Mouse (Mus musculus) CD4-positive naive resting alpha-beta T cell, adult 76 days (primary cell): ENCODE measurements around the gene Smarcd2. TPM values are rescaled to one million over a fixed set of nuclear protein-coding genes. Genes with fewer than 3 reads are reported as not detected.

Experiments
- total RNA-seq: library from RNA; stranded (reverse); gene quantifications from one replicate; pipeline ENCODE4 v1.2.4, GENCODE M21; 2023

Gene Smarcd2
- total RNA-seq = 96.8 TPM

DNA sequence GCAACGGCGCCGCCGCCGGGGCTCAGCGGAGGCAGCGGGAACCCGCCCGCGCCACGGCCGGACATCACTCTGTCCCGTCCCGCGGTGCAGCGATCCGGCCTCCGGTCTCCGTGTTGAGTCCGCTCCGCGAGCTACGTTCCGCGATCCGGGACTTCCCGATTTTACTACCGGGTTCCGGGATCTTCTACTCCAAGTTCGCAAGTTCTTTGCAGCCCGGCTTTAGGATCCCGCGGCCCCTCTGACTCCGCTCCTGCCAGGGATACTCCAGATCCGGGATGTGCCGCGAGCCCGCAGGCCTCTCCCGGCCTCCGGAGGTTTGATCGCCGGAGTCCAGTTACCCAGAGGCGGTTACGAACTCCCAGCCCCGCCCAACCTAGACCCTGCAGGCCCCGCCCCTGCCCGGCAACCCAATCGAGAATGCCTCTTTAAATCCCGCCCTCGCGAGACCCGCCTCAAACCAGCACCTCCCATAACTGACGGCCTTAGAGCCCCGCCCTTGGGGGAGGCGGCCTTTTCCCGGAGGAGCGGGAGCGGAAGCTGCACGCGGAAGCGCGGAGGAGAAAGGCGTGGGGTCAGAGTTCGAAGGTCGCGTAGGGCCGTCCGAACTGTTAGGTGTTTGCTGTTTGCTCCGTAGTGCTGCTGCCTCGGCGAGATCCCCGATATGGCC lies at the start of gene Smarcd2:
Gene Smarcd2, minus strand, starts transcription at position 329 of the 667 bp plus-strand sequence.

DNA sequence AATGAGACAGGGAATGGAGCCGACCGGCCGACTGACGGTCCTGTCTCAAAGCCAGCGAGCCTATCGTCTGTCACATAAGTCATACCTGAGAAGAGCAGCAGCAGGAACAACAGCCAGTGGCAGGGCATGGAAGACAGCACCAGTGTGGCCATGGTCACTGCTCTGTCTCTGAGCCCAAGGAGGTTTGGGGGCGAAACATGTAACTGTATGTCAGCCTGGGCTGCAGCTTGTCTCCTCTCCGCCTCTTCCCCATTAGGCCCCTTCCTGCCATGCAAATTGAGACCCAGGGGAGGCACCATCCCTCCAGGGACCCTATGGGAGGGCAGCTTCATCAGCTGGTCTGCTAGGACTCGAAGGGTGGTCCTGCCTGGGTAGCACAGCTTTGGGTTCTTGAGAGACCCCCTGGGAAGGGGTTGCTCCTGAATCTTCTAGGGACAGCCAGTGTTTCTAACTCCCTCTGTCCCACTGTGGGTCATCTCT lies 41.6 kb upstream of the Smarcd2 start, which contains the start of gene Cd79b:
Gene Cd79b, minus strand, starts transcription at position 430 of the 480 bp plus-strand sequence.

DNA sequence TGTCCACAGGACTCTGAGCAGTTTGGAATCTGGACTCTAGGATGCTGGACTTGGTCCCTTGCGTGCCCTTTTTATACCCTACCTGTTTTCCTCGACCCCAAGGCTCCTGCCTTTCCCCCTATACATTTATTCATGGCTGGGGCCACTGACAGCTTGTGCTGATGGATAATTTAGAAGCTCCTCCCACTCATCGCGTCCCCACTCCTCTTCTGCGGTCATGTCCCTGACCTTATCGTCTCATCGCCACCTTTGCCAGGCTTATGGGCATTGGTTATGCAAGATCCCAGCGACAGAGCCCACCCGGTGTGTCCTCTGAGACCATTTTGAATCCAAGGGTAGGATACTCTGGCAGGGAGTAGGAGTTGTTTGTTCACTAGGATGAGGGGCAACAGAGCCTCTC lies 29.0 kb upstream of the Smarcd2 start, which contains the start of gene Gh:
Gene Gh, minus strand, starts transcription at position 101 of the 400 bp plus-strand sequence.

DNA sequence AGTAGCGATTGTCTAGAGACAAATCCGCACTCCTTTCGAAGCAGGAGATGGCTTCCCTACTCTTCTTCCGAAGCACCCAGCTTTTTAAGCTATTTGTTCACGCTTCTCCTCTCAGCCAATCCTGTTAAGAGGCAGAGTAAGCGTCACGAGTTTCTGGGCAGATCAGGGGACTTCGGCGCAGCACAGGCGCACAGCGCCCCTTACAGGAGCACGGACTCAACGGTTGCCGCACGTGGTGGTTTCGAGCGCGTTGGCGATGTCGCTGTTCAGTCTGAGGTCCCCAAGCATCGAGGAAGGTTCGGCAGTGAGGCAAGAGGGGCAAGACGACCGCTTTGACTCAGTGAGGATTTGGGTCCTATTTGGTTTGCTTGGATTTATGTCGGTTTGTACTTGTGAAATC lies 3.7 kb upstream of the Smarcd2 start, which contains the start of gene Tcam1:
Gene Tcam1, plus strand, starts transcription at position 219 of the 400 bp plus-strand sequence.

DNA sequence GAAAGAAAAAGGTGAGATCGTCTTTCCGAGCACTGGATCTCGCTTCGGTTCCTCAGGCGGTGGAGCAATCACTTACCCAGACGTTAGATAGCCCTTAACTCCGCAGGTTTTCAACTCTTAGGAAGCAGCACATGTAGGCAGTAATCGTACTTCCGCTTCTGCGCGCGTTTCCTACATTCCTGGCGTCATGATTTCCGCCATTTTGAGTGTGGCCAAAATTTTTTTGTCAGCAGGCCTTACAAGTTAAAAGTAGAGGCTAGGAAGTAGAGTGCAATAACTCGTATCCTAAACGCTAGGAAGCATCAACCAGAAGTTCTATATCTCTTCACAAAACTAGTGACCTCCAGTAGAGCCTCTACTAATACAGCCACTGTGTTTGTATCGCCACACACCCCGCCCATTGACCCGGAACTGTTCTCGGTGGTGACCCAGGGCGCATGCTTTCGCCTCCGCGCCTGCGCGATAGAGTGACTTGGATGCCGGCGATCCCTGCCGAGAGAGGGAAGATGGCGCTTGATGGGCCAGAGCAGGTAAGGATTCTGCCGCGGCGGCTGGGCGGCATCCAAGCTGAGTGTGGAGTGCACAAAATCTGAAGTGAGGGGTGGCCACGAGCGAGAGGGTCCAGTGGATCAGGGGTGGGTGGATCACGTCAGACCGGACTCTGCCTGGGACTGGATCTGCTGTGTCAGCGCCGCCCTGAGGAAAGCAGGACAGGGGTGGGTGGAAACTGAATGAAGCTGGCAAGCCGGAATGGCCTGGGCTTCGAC lies 16.9 kb downstream of the Smarcd2 start, which contains the start of the genes Ftsj3 and Psmc5:
Gene Ftsj3, minus strand, starts transcription at position 395 of the 767 bp plus-strand sequence.
Gene Psmc5, plus strand, starts transcription at position 470 of the 767 bp plus-strand sequence.

DNA sequence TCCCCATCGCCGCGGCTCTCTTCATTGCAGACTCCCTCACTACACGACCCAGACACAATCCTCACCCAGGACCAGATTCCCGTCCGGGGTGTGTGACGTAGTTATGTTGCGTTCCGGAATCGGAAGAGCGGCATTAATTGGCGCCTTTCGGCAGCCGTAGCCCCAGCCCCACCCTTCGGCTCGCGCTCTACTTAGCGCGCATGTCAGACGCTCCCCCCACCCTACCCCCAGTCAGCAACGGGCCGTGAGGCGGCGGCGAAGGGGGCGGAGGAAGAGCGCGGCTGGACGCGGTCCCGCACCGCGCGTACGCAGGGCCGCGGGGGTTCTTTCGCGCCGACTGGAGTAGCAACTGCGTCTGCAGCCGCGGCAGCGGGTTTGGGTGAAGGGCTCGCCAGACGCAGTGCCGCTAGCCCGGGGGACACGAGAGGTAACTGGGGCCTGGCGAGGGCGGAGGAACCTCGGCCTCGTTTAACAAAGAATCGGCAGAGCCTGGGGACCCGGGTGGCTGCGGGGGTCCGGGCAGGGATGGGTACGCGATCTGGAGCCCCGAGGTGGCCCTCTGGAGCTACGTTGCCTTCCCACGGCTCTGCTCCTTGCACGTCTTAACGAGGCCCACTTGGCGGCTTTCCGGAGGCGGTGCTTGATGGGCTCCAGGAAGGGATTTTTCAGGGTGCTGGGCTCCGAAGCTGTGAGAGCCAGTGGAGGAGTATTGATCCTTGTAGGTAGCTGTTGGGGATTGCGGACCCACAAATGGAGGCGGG lies 55.9 kb downstream of the Smarcd2 start, which contains the start of gene Ddx42:
Gene Ddx42, plus strand, starts transcription at position 197 of the 761 bp plus-strand sequence.

GRCm38 (mm10) chr11:106215927-106216729 lies 56.6 kb downstream of the Smarcd2 start, which contains the start of gene Ccdc47:
Ccdc47 (minus strand) TSS chr11:106216344.

Other genes with a start within 250 kb of the Smarcd2 start
- gene Dcaf7, start 236.1 kb downstream of the Smarcd2 start, total RNA-seq = 62.4 TPM
- gene Taco1, start 206.9 kb downstream of the Smarcd2 start, total RNA-seq = 6.7 TPM
- gene Map3k3, start 188.4 kb downstream of the Smarcd2 start, total RNA-seq = 162 TPM
- gene Gm10840, start 112.1 kb downstream of the Smarcd2 start, total RNA-seq = 10.1 TPM
- 704 TPM for gene Limd2, start 112.1 kb downstream of the Smarcd2 start, total RNA-seq
- gene Strada, start 70.8 kb downstream of the Smarcd2 start, total RNA-seq = 27.3 TPM
- 40.0 TPM for gene Ccdc47, start 56.6 kb downstream of the Smarcd2 start, total RNA-seq
- 82.3 TPM for gene Ddx42, start 56.0 kb downstream of the Smarcd2 start, total RNA-seq
- 73.6 TPM for gene Ftsj3, start 16.9 kb downstream of the Smarcd2 start, total RNA-seq
- gene Psmc5, start 16.8 kb downstream of the Smarcd2 start, total RNA-seq = 50.6 TPM
- gene Tcam1, start 3.7 kb upstream of the Smarcd2 start, total RNA-seq = not detected
- gene Gh, start 28.9 kb upstream of the Smarcd2 start, total RNA-seq = not detected
- 73.1 TPM for gene Cd79b, start 41.8 kb upstream of the Smarcd2 start, total RNA-seq
- 1.5 TPM for gene Scn4a, start 80.3 kb upstream of the Smarcd2 start, total RNA-seq
- gene Prr29, start 92.5 kb upstream of the Smarcd2 start, total RNA-seq = not detected
- gene Icam2, start 115.1 kb upstream of the Smarcd2 start, total RNA-seq = 64.7 TPM
- 19.5 TPM for gene Ern1, start 214.9 kb upstream of the Smarcd2 start, total RNA-seq